Mouse (Mus musculus) CH12.LX (cell line): ENCODE measurements around the gene Add2.

Source experiments
- CTCF ChIP-seq, 2 experiments: IDR thresholded peaks in 1 of 2; conservative IDR thresholded peaks in 1 of 2; 2 replicates each; pipeline ENCODE4 v1.5.1; 2011 to 2012; ENCODE audit warnings: low read depth in 2 of 2, low read length in 2 of 2, improper control_type of control experiment in 1 of 2, inconsistent platforms in 1 of 2, mild to moderate bottlenecking in 1 of 2, moderate library complexity in 1 of 2
- RCOR1 ChIP-seq: conservative IDR thresholded peaks from 2 replicates; pipeline ENCODE4 v1.6.1; 2012; ENCODE audit warnings: low read depth, mild to moderate bottlenecking, inconsistent platforms, low read length, improper control_type of control experiment
- USF1 ChIP-seq: IDR thresholded peaks from 2 replicates; pipeline ENCODE4 v1.6.1; 2014; ENCODE audit warnings: low read depth, mild to moderate bottlenecking, inconsistent platforms, low read length, improper control_type of control experiment

DNA sequence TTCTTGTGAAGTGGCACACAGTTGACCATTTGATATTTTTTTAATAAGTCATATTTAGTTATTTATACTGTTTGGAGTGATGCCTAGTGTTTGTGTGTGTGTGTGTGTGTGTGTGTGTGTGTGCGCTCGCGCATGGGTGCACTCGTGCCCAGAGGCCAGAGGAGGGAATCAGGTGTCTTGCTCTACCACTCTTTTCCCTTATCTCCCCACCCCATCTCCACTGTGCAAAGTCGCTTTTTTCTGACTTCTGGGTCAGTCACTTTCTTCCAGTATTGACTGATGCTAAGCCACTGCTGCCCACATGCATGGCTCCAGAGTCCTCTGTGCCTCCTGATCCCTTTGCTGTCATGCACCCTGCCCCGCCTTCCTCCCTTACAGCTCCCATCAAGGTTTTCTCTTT is 112.8 kb downstream of the Add2 start:
- TF ChIP-seq CTCF (conservative IDR thresholded peaks at IDR 0.05 in 1 of 2, IDR thresholded peaks at IDR 0.05 in 1 of 2; ENCODE audit: low read depth in 2 of 2, low read length in 2 of 2) (no peak), USF1 (no peak), RCOR1 (no peak)
